Mouse (Mus musculus): ENCODE data around the gene Rtp4.

Rtp4 gene

DNA sequence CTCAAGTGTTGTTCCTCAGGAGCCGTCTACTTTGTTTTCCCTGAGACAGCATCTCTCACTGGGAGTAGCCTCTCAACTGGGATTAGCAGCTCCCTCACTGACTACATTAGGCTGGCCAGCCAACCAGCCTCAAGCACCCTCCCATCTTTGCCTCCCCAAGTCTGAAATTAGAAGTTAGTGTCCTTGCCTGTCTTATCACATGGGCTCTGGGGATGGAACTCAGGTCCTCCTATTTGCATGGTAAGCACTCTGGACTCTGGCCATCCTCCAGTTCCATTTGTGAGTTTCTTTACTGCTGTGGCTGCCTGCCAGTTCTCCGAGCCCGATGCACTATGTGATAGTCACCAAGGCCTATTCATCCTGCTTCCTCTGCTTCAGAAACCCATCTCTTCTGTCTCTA is 4.3 kb upstream of the Rtp4 start:
- no peak for DNase-seq

DNA sequence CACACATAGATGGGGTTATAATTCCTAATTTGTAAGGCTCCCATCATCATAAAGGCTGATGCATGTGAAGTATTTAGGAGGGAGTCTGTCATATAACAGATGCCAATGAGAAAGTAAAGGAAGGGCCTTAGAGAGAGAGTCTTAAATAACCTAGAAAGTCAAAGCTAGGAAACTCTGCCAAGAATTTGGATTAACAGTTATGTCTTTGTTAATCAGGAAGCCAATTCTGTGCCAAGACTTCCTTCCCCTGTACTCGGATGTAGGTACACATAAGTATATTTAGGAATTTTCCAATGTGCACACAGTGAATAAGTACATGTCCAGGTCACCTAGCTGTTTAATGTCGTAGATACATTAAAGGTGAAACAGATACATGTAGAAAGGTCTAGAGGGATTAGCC is 3.5 kb upstream of the Rtp4 start:
- DNase-seq = no peak

DNA sequence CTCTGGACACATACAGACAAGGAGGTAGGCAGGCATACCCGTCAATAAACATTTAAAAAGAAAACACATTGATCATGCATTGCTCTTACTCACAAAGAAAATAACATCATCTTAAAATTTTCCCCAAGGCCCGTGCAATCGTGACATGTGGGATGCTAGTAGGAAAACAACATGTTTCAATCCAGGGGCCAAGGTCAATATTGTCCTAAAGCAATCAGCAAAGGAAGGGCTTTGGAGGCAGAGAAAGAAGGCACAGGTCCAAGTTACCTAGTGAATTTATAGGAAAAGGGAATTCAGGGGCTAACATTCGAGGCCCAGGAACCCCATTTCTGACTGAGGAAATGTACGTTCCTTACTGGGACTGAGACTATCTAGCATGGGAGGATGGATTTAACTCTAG is 2.9 kb upstream of the Rtp4 start:
- DNase-seq = no peak

DNA sequence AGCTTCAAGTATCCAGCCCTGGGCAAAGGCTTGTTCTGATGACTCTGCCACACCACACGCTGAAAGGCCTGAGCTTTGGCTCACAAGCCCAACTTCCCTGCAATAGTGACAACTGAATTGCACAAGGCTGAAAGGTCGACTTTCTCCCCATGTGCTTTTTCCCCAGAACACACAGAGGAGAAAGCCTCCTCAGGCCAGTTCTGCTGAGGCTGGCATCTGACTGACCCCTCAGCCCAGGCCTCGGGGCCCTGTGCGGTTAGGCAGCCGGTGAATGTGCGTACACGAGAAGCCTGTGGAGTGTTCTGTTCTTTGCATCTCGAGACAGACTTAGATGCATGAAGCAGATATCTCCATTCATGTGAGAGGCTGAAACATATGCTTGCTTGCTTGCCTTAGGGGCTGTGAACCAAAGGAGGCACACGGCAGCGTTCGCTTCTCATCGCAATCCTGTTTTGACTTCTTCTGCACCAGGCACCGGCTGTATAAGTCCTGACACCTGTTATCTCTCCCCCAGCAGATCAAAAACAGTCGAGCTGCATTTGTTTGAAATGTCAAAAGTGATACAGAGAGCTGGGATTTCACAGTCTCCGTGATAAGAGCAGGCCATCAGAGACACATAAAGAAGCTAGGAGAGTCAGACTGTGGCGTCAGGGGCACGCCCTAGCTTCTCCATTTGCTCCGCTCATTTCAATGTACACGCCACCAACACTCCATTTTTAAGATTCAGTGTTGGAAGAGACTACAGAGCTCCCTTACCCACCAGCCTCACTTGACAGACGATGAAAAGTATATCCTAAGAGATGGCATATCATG is 2.1 kb upstream of the Rtp4 start:
- DNase-seq = no peak

DNA sequence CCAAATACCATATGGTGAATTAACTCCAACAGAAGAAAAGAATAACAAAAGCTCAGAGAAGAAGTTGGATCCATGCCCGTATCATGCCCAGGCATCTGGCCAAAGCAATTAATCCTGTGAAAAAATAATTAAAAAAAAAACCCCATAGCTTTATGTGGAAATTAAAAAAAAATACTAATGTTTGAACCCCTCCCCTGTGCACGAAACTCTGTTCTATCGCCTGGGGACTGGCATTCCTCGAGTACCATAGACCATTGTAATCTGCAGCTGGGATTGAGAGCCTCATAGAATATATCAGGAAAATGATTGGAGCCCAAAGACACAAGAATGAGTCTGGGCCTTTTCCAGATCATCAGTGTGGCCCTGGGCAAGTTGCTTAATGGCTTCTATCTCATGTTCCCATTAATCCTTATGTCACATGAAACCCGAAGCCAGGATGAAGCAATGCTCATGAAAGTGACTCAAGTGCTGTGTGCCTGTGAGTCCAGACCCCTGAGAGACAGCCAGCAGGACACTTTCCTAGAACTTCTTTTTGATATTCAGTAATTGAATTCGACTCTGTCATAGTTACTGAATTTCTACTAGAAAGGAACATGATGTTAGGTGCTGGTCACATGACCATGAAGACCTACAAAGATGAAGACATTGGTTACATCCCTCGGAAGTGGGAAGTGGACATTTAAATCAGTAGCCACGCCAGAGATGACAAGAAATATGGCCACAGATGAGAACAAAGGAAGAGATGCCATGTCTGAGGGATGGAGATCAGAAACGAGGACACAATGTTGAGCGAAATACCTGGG is 1.3 kb upstream of the Rtp4 start:
- DNase-seq = no peak

DNA sequence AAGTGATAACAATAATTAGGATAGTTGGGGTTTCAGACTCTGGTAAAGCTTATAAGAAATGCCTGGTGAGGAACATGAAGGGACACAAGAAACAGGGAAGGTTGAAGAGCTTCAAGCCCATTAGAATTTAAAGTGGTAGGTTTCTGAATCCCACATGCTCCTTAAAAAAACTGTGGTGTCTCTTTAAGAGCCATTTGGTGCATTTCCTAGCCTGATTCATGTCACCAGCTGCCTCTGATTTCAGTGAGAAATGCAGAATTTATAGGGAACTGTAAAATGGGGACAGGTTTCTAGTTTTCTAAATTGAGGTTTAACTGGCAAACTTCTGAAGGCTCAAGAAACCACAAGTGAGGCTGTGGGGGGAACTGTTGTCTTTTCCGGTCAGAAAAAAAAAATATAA is 320 bp upstream of the Rtp4 start:
- no peak for DNase-seq

DNA sequence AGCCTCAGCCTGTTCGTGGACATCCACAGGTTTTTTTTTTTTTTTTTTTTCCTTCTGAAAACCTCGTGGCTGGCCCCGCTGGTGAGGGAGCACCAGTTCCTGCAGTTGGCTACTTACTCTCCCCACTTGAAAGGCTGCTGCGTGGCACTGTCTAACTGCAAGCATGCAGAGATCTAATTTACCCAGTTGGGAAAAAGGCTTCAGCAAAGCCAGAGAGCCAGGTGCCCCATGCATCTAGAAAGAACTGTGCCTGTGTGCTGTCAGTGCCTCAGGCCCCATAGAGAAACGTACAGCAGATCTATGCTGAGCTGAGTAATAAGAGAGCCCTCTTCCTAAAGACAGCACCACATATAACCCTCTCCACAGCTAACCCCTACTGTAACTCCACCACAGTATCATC is 1.0 kb downstream of the Rtp4 start:
- no peak for DNase-seq

DNA sequence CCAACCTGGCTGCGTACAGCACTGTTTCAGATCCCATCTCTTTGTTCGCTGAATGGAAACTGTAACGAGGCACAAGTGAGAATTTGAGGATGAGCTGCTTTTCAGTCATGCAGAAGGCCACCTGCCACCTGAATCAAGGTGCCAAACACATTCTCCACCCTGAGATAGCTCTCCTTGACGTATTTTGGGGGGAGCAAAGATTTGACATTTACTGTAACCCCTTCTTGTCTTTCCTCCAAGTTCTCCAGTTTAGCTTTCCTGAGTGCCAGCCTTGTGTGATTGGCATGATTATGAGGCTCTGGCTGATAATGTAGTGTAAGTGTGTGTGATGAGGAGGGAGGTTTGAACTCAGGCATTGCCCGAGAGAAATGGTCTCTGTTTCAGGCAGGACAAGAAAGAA is 2.0 kb downstream of the Rtp4 start:
- DNase-seq = no peak

DNA sequence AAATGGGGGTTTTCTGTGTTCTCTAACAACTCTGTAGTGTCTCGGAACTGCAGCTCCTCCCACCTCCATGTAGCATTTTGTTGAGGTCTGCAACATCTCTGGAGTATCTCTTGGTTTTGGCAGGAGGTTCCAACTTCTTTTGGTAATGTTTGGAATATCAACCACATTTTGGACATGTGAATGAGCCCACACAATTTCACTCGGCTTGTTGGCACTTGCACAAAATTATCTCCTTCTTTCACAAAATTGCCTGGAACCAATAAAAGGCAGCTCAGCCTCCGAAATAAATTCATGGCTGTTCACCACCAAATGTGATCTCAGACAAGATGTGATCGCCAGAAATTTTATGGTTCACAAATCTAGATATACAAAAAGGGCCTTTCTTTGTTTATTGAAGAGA is 9.1 kb downstream of the Rtp4 start:
- no peak for DNase-seq

DNA sequence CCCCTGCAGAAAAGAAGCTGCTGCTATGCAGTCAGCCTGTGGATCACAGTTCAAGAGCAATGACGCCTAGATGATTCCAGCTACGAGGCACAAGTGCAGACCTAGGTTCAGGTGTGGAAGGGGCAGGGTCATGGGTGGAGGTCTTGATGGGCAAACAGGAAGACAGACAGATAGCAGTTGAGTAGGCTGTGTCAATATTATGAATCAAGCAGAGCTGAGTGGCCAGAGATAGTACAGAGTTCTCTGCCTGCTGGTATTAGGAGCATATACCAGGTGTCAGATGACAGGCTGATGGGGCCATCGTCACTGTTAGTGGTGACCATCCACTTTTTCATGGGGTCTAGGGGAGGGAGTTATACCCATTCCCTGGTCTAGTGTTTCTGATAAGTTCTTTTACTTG is 13.6 kb downstream of the Rtp4 start:
- no peak for DNase-seq

DNA sequence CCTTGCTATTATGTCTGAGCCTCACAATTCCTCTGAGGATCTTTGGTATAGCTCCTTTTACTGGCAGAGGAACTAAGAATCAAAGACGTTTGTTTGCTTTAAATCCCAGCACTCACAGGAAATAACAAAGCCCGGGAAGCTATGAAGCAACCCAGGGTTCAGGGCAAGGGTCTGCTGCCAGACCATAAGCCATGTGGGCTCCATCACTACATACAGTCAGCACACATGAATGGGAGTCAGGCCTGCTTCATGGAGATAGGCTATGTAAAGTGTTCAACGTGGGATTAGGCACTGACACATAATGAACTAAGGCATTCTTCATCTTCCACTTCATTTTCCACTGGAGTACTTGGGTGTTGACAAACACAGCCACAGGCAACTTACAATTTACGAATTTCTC is 21.0 kb downstream of the Rtp4 start:
- no peak for DNase-seq

DNA sequence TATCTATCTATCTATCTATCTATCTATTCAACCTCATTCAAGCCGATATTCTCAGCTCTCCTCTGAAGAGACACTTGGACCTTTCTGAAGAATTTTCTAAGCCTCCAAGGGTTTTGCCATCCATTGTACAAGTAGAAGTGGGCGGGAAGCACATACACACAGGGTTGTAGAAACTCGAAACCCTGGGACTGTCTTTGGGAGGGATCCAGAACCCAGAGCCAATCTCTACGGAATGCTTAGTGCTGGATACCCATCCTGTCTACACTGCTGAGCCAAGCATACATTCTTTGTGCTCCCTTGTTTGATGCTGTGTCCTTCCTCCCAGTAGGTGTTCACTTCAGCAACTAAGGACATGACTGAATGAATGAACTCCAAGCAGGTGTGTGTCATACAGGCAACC is 22.8 kb downstream of the Rtp4 start:
- no peak for DNase-seq

DNA sequence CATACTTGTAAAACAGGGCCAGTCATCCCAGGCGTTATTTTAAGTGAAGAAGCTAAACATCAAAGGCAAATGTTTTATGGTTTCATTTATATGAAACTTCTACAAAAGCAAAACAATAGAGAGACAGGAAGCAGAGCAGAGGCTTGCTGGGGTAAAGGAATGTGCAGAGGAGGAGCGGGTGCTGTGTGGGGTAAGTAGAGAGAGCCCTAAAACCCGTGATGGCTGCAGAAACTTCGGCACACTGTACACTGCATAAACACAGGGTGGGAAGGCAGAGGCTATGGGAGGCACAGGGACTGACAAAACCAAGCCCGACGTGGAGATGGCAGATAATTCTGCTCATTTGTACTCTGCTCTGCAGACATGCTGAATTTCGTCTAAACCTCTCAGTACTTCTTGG is 24.3 kb downstream of the Rtp4 start:
- no peak for DNase-seq

DNA sequence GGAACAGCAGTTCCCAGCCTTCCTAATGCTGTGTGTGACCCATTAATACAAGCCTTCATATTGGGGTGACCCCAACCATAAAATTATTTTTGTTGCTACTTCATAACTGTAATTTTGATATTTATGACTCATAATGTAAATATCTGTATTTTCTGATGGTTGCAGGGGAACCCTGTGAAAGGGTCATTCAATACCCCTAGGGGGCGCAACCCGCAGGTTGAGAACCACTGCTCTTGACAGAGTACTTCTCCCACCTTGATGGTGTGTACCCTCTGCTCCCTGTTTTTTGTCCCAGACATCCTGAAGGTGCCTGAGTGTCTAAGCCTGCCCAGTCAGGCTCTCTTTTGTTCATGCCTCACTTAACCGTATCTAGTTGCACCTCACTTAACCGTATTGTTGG is 27.7 kb downstream of the Rtp4 start:
- peak; percentile 54 for DNase-seq

DNA sequence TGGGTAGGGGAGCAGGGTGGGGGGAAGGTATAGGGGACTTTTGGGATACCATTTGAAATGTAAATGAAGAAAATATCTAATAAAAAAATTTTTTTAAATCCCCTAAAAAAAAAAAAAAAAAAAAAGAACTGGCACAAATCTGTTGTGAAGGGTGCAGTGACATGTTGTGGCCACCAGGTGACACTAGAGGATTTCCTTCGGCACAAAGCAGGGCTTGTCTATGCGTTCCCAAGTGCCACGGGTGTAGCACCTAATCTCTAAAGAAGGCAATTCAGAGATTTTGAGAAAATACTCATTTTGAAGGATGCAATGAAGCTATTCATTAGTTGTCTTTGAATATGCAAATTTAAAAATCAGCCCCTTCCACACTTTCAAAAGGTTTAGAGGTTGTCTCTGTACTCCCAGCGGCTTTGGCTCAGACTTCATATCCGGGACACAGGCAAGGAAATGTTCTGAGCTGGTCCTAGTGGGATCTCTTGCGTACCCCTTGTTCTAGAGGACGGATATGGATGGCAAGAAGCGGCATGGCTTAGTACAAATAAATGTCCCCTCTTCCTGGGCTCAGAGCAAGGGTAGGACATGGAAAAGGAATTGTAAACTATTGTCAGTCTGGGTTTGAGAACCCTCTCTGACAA is 30.4 kb downstream of the Rtp4 start:
- DNase-seq = peak; percentile 66

DNA sequence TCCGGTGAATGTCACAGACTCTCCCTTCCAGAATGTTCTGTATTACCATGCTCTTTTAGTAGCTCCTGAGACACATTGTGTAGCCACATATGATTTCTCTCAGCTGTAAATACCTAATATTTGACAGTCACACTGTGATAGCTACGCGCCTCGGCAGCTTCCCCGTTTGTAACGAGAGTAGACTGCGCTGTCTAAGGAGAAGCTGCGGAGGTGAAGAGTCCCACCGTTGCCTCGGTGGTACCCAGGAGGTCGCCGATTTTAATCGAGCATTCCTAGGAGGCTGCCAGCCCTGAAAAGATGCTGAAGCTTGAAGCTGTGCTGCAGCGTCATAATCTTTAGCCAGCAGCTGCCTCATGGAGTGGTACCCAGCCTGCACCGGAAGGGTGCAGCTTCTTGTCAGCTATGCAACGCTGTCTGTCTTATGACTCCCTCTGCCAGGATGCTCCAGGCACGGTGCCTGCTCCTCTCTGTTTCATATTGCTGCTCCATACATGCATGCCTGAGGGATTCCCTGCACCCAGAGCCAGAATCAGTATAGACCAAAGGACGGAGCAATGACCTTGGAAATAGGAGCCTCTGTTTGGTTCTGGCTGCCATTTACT is 31.0 kb downstream of the Rtp4 start:
- no peak for DNase-seq

DNA sequence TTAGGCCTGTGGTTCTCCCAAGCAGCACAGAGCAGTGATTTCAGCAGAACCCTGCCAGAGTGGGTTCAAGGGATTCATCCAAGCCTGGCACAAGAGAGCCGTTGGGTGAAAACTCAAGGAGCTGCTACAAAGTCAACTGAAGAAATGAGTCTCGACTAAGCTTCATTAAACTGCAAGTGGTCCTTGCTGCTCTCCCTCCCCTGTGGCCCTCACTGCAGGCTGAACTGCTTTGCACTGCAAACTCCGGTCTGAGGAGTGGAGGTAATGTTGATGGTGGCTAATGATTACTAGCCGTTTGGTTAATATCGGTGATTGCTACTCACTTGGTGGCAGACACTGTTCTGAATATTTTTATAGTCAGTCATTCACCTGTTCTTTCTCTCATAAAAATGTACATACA is 34.6 kb downstream of the Rtp4 start:
- DNase-seq = no peak

DNA sequence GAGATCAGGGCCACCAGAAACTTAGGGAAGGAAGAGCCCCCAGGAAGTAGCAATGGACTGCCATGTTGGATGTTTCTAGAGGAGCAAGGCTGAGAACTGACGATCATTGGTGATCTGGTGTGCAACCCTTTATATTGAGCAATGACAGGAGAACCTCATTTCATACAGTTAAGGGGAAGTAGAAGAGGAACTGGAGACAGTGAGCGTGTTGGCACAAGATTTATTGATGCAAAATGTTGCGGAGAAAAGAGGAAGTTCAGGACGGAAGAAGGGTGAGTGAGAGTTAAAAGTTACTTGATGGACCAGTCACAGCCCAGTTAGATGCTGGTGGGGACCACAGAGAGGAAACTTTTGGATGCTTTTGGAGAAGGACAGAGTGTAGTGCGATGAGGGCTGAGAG is 37.1 kb downstream of the Rtp4 start:
- DNase-seq = no peak

DNA sequence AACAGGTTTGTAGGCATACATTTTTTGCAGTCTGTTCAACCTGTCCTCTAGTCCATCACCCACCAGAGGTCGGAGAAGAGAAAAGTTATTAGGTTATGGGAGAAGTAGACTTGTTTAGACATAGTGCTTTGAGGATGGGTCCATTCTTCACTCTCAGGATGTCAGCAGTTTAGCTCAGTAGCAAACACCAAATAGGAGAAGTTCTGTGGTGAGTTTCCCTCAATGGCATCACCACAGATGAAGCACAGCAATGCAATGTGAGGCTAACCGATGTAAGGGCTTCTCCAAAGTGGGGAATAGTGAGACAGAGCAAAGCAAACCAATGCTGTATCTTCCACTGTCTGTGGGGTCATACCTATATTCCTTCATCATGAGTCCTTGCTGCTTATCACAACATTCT is 37.6 kb downstream of the Rtp4 start:
- no peak for DNase-seq

DNA sequence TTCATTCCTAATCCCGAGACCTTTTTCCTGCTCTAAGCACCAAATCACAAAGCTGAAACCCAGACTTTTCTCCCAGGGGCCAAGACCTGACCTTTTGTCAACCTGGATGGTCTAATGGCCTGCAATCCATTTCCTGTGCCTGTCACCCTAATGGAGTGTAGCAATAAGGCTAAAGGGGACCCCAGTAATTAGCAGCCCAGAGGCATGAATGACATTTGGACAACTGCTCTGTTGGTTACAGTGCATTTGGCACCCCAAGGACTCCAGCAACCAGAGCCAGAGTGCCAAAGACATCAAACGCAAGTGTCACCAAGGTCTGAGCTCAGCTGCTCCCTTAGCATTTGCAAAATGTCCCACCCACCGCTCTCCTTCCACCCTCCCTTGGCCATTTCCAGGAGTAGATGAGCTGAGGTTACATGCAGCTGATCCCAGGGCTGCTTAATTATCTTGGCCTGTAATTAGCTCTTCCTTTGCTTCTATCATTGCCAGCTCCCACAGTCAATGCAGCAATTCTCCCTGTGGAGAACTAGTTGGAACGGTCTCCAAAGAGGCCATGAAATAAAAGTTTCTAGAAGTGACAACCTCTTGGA is 48.4 kb downstream of the Rtp4 start:
- no peak for DNase-seq

DNA sequence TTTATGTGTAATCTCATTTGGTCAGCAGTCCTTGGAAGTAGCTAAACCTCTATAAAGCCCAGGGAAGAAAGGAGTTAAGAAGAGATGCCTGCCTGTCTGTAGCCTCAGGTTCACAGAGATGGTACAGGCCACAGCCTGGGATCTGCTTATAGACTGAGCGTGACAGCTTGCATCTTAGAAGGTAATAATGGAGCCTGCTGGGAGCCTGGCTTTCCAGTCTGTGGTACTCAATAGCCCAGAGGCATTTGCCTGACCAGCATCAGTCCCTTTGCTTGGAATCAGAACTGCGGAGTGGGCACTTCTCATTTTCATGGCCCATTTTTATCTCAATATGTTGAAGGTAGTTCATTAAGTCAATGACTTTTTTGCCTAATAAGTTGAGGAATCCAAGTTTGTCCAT is 54.5 kb downstream of the Rtp4 start:
- no peak for DNase-seq

DNA sequence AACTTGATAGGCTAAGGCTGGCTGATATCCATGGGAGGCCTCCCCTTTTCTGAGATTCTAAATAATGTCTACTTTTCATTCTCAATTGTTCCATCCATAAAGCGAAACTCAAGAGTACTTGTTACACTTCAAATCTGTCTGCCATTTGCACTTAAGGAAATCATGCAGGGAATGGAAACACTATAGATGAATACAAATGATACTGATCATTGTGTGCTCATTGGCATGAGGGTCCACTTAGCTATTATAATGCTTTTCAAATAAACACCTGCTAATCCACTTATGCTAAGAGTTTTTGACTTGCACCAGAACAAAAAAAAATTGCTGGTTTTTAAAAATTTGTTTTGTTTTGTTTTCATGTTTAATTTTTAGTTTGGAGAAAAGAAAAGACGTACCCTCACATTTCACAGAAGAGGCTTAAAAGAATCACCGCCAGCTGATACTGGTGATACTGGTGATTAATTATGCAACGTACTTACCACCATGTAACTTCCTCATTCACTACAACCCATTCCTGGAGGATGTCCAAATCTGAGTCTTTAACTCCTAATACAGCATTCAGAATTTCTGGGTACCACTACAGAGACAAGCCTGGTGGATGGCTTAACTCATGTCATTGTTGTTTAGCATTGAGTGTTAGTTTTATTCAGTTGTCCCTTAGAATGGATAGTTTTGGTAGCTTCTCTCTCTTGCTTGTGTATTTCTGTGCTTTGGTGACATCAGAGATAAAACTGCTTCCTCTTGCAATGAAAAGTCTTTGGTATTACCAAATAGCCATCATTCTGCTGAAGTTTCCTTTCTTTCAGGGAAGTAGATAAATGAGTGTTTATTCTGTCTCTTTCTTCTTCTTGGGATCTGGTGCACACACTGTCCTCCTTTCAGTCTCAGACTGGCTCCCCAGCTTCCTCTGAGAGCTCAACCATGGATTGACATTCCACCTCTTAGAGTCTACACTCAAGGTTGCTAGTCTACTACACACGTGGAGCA is 71.3 kb downstream of the Rtp4 start:
- no peak for DNase-seq

Measured in thymus, postnatal 4 days (tissue).